Mouse (Mus musculus) lung, postnatal 0 days (tissue): Measurements from ENCODE around the gene Tbc1d1.

Experiments used
- CTCF ChIP-seq: IDR thresholded peaks from 2 replicates; pipeline ENCODE4 v1.5.1; 2016; ENCODE audit warnings: antibody characterized with exemption, mild to moderate bottlenecking
- EP300 ChIP-seq: IDR thresholded peaks from 2 replicates; pipeline ENCODE4 v1.6.1; 2016; ENCODE audit warnings: antibody characterized with exemption, mild to moderate bottlenecking, control low read depth

DNA sequence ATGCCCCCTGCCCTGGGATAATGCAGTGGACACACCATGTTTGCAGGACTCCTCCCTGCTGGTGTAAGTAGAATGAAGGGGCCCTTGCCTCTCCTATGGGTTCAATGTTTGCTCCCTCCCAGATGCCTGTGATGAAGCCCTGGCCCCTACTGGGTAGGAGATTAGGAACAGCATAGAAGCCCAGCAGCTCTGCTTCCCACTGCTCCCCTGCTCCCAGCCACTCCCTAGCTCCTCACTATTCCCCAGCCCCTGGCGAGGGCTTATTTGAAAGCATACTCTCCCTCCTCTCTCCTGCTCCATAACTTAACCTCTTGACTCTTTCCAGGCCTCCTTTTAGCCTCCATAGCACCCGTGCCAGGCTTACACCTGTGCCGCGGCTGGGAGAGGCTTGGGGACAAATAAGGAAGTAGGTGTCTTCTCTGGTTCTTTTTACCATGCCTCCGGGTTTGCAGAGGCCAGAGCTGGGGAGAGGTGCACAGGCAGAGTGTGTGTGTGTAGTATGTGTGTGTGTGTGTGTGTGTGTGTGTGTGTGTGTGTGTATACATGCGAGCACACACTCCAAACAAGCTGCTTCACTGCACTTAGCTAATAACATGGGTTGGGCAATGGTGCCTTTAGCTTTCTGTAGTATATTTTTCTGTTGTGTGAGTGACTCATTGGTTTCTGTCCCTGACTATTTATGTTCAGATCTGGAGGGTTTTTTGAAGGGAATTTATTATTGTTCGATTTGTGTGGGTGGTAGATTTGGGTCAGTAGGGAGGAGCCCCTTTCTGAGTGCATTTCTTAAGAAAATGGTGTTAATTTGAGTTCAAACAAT lies 143.6 kb downstream of the Tbc1d1 start:
- no peak for TF ChIP-seq EP300
- TF ChIP-seq CTCF: no peak
